Mouse (Mus musculus) C2C12 (cell line): ENCODE measurements at regions not wholly inside any gene's neighbourhood (a gene's known extent, or its start where the extent isn't known, plus 50 kb on each side); places are given as distances from the start of the nearest gene placed in this dataset.

Experiments used
- H3K27me3 ChIP-seq: one replicate; pipeline ENCODE4 v1.6.1; 2011; ENCODE audit not compliant: control insufficient read depth, insufficient read depth, insufficient read length
- H3K36me3 ChIP-seq: one replicate; pipeline ENCODE4 v1.6.1; 2011; ENCODE audit not compliant: control insufficient read depth, insufficient read depth
- H3K4me3 ChIP-seq: one replicate; pipeline ENCODE4 v1.5.1; 2011; ENCODE audit warnings: mild to moderate bottlenecking, control low read depth; ENCODE audit not compliant: poor library complexity, insufficient read depth, severe bottlenecking
- H3K79me2 ChIP-seq: one replicate; pipeline ENCODE4 v1.6.1; 2011; ENCODE audit not compliant: control insufficient read depth, insufficient read depth
- H3K79me3 ChIP-seq: one replicate; pipeline ENCODE4 v1.6.1; 2011; ENCODE audit warnings: low read depth, control low read depth
- H3ac ChIP-seq: one replicate; pipeline ENCODE3; 2011; ENCODE audit warnings: low read depth; ENCODE audit not compliant: control insufficient read depth, insufficient read length
- CEBPB ChIP-seq: IDR thresholded peaks from one replicate; pipeline ENCODE4 v1.6.1; 2011; ENCODE audit warnings: low read depth, mild to moderate bottlenecking, control low read depth, moderate library complexity
- CTCF ChIP-seq: IDR thresholded peaks from one replicate; pipeline ENCODE4 v1.5.1; 2011; ENCODE audit not compliant: control insufficient read depth, insufficient read depth, insufficient read length
- FOSL1 ChIP-seq: IDR thresholded peaks from one replicate; pipeline ENCODE4 v1.8.0; 2011; ENCODE audit warnings: mild to moderate bottlenecking, low read length; ENCODE audit not compliant: poor library complexity, insufficient read depth, severe bottlenecking
- MAX ChIP-seq: IDR thresholded peaks from one replicate; pipeline ENCODE4 v1.6.1; 2011; ENCODE audit warnings: mild to moderate bottlenecking, control low read depth
- MYOD1 ChIP-seq: IDR thresholded peaks from one replicate; pipeline ENCODE4 v1.6.1; 2011; ENCODE audit warnings: low read depth; ENCODE audit not compliant: control insufficient read depth, insufficient read length
- MYOG ChIP-seq: IDR thresholded peaks from one replicate; pipeline ENCODE4 v1.6.1; 2011; ENCODE audit not compliant: control insufficient read depth, insufficient read length; ENCODE audit errors: extremely low read depth
- USF1 ChIP-seq: IDR thresholded peaks from one replicate; pipeline ENCODE4 v1.6.1; 2011; ENCODE audit warnings: low read depth, mild to moderate bottlenecking, control low read depth, moderate library complexity

- H3K4me3 ChIP-seq, result no peak overlapping the region
- H3ac ChIP-seq, result no peak overlapping the region
- no peaks in the 10 kb centered on the region for H3K79me2 ChIP-seq
- H3K36me3 ChIP-seq, result no peaks in the 10 kb centered on the region
- TF ChIP-seq MYOG (no peak), FOSL1 (no peak), USF1 (no peak), CEBPB (no peak), MYOD1 (peak; percentile 38)
- no peaks in the 10 kb centered on the region for H3K27me3 ChIP-seq
- H3K79me3 ChIP-seq, result no peaks in the 10 kb centered on the region
Observed at GRCm38 (mm10) chr14:25208221-25209056, 250.5 kb upstream of the Zmiz1 start.

DNA sequence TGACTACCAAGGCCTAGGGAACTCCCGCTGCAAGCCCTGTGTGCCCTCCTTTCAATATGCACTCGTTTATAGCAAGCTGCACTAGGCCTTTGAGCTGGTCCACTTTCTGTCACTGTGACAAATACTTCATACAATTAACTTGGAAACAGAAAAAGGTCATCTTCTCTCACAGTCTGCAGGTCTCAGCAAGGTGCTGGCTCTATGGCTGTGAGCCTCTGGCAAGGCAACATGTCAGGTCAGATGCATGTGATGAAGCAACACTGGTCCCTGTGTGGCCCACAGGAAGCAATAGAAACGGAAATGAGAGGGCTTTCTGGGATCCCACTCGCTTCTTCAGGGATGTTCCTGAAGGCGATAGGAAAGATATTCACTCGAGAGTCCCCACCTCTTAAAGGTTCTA is 245.9 kb upstream of the Zmiz1 start:
- Histone ChIP-seq H3K27me3 (no peaks in the 10 kb centered on the region), H3K36me3 (no peaks in the 10 kb centered on the region), H3K79me3 (no peaks in the 10 kb centered on the region), H3K79me2 (no peaks in the 10 kb centered on the region), H3ac (no peak overlapping the region), H3K4me3 (no peak overlapping the region)
- TF ChIP-seq CEBPB (no peak), CTCF (no peak), FOSL1 (no peak)

DNA sequence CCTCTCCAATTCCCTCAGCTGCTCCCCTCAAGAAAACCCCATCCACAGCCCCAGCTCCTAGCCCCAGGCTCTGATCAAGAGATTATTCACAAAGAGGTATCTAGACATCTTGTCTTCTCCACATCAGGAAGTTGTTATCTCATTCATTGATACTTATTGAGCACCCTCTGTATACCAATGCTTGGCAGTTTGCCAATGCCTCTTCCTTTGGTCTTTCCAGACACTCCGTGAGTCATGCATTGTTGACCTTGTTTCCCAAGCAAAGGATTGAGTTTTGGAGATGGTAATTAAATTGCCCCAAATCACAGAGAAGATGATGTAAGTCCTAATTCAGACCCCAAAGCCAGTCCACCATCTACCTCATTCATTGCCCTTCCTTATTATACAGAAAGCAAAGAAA is 235.9 kb upstream of the Zmiz1 start:
- TF ChIP-seq USF1 (no peak), CTCF (no peak), CEBPB (peak; percentile 29)
- Histone ChIP-seq H3K79me2 (no peaks in the 10 kb centered on the region), H3K36me3 (no peaks in the 10 kb centered on the region), H3ac (no peak overlapping the region), H3K4me3 (no peak overlapping the region), H3K27me3 (no peaks in the 10 kb centered on the region), H3K79me3 (no peaks in the 10 kb centered on the region)

GRCm38 (mm10) chr14:25225214-25225613 is 233.8 kb upstream of the Zmiz1 start:
- Histone ChIP-seq H3K79me3 (no peaks in the 10 kb centered on the region), H3K36me3 (no peaks in the 10 kb centered on the region), H3K4me3 (no peak overlapping the region), H3ac (no peak overlapping the region), H3K27me3 (no peaks in the 10 kb centered on the region), H3K79me2 (no peaks in the 10 kb centered on the region)
- no peak for TF ChIP-seq MAX
- no peak for TF ChIP-seq CTCF
- no peak for TF ChIP-seq MYOG
- TF ChIP-seq CEBPB, result no peak
- no peak for TF ChIP-seq USF1
- no peak for TF ChIP-seq FOSL1
- TF ChIP-seq MYOD1, result no peak

DNA sequence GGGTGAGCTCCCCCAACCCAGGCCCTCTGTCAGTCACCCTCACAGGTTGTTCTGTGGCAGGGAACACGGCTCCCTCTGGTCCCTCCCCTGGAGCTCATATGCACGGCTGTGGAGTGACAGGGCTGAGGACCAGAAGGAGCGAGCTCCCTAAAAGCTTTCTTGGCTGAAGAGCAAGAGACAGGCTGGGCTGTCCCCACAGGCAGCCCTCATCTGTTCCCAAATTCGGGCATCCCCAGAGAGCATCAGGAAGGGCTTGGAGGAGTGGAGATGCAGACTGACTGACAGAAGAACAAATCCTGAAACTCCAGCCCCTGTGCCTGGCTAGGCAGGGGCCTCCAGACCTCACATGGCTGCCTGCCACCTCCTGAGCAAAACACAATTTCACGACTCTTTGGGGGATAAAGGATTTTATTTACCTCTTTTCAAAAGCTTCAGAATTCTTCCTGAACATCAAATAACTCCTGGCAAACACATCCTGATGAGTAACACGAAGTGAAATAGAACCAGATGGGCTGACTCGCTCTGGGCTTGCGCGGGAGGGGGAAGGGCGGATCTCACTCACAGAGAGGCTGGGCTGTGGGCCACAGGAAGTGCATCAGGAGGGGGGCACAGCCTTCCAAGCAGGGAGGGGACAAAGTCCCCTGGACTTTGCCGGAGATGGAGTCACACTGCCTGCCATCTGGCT is 232.7 kb upstream of the Zmiz1 start:
- H3K36me3 ChIP-seq, result no peaks in the 10 kb centered on the region
- H3K27me3 ChIP-seq, result no peaks in the 10 kb centered on the region
- no peak overlapping the region for H3K4me3 ChIP-seq
- H3ac ChIP-seq, result peak overlapping the region; percentile 63
- no peaks in the 10 kb centered on the region for H3K79me3 ChIP-seq
- H3K79me2 ChIP-seq, result no peaks in the 10 kb centered on the region
- no peak for TF ChIP-seq MAX

DNA sequence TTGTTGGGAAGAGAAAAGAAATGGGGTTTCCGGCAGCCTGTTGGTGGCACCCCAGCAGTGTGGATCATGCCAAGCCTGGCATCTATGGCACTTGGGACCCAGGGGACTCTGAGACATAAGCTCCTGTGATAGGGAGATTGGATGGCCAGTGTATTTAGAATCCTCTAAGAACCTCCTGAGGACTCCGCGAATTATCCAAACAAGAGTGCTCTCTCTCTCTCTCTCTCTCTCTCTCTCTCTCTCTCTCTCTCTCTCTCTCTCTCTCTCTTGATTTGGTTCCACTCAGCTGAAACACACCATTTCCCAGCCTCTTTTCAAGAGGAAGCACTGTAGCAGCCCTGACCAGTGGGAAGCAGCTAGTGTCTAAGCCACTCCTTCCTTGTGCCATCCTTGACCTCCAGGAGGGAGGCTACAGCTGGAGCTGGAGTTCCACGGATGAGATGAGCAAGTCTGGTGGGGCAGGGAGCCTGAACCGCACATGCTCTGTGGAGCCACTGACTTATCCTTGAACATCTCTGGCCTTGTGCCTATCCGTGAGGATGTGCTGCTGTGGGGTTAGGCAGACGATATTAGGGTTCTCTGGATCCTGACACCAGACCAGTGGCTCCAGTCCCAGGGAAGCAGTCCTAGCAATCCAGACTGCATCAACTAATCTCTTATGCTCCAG is 232.0 kb upstream of the Zmiz1 start:
- Histone ChIP-seq H3ac (peak overlapping the region; percentile 2), H3K79me3 (no peaks in the 10 kb centered on the region), H3K36me3 (no peaks in the 10 kb centered on the region), H3K4me3 (no peak overlapping the region), H3K27me3 (no peaks in the 10 kb centered on the region), H3K79me2 (no peaks in the 10 kb centered on the region)
- TF ChIP-seq MAX, result peak; percentile 54
- TF ChIP-seq FOSL1, result no peak
